ENCODE assay signal across 12 mouse cellular contexts in genomic region chr10:11175801-11176482, GRCm38 (mm10). TPM values are rescaled to one million over a fixed set of nuclear protein-coding genes. Genes with fewer than 3 reads are reported as not detected.
DNase-seq lines count a peak whose midpoint lies in the region; ATAC-seq and TF ChIP-seq lines count a peak whose summit lies in the region.
"Had no signal": no experiment of that assay in that cellular context is flagged by ENCODE, and none has a peak within 500 bp of the region (broad histone marks: within the 10 kb centered on the region; RNA-seq: fewer than 3 reads in every experiment).

No protein-coding gene starts in this region.

- ATAC-seq in hindbrain, postnatal 0 days, result no peak
- ATAC-seq in hindbrain, embryonic 11.5 days (ENCODE audit: low FRiP score), result no peak
- ATAC-seq: midbrain, embryonic 13.5 days had no signal

- H3K9me3 ChIP-seq in hindbrain, postnatal 0 days (ENCODE audit: low read length), result no peaks in the 10 kb centered on the region
- H3K9me3 ChIP-seq in hindbrain, embryonic 11.5 days (ENCODE audit: control insufficient read depth, low read length), result no peaks in the 10 kb centered on the region
- H3K9me3 ChIP-seq: midbrain, embryonic 13.5 days had no signal

- no peaks in the 10 kb centered on the region for H3K27me3 ChIP-seq in hindbrain, postnatal 0 days (ENCODE audit: insufficient read depth, low read length)
- no peaks in the 10 kb centered on the region for H3K27me3 ChIP-seq in hindbrain, embryonic 11.5 days (ENCODE audit: control insufficient read depth, insufficient read depth, low read length)
- H3K27me3 ChIP-seq: midbrain, embryonic 13.5 days had no signal

- TF ChIP-seq CTCF in hindbrain, postnatal 0 days (IDR thresholded peaks at IDR 0.05; ENCODE audit: low read depth), result peak; percentile 57
- TF ChIP-seq CTCF in lung, adult 2 months (IDR thresholded peaks at IDR 0.05; ENCODE audit: insufficient read depth, low read length), result no peak

- H3K4me1 ChIP-seq in hindbrain, postnatal 0 days (ENCODE audit: insufficient read depth, low read length), result no peaks in the 10 kb centered on the region
- no peaks in the 10 kb centered on the region for H3K4me1 ChIP-seq in hindbrain, embryonic 11.5 days (replicated peaks; ENCODE audit: control insufficient read depth, insufficient read depth, low read length)
- H3K4me1 ChIP-seq in lung, adult 2 months (ENCODE audit: control insufficient read depth, insufficient read depth, low read length), result no peaks in the 10 kb centered on the region
- H3K4me1 ChIP-seq: midbrain, embryonic 13.5 days had no signal

- no peak overlapping the region for H3K4me2 ChIP-seq in hindbrain, postnatal 0 days (ENCODE audit: low read depth, low read length)
- no peak overlapping the region for H3K4me2 ChIP-seq in hindbrain, embryonic 11.5 days (replicated peaks; ENCODE audit: low read depth, low read length)
- H3K4me2 ChIP-seq: midbrain, embryonic 13.5 days had no signal

- no peak overlapping the region for H3K27ac ChIP-seq in hindbrain, postnatal 0 days
- no peak overlapping the region for H3K27ac ChIP-seq in hindbrain, embryonic 11.5 days (ENCODE audit: low read depth, low read length)
- H3K27ac ChIP-seq: midbrain, embryonic 13.5 days had no signal

- peak; percentile 21 to 47 for DNase-seq in cerebellum, postnatal 10 days
- no peak for DNase-seq in cerebellum, adult 8-10 months
- peak; percentile 69 for DNase-seq in hindbrain, postnatal 0 days (ENCODE audit: low spot score)
- DNase-seq in hindbrain, embryonic 11.5 days (ENCODE audit: low spot score), result no peak
- peak; percentile 15 for DNase-seq in lung, postnatal 10 days
- no peak for DNase-seq in lung, adult 2 months
- no peak for DNase-seq in natural killer cell, adult 2 months (ENCODE audit: low spot score in 2 of 2)
- no peak for DNase-seq in thymus, postnatal 10 days (ENCODE audit: low spot score in 2 of 2)
- DNase-seq: heart, adult 18-20 months; lung, adult 18-20 months; right cerebral cortex, postnatal 25 days had no signal

- H3K36me3 ChIP-seq in hindbrain, postnatal 0 days (ENCODE audit: insufficient read depth, low read length), result peaks cover 34% of the 10 kb centered on the region
- peaks cover 9% of the 10 kb centered on the region; the same call in 1 of the 2 replicates for H3K36me3 ChIP-seq in hindbrain, embryonic 11.5 days (ENCODE audit: control insufficient read depth, insufficient read depth, low read length)

- TF ChIP-seq POLR2A in lung, adult 2 months (IDR thresholded peaks at IDR 0.05; ENCODE audit: borderline replicate concordance, extremely low read depth, low read depth, low read length), result no peak

- no peak overlapping the region for H3K9ac ChIP-seq in hindbrain, postnatal 0 days (replicated peaks; ENCODE audit: low read length)
- no peak overlapping the region for H3K9ac ChIP-seq in hindbrain, embryonic 11.5 days (ENCODE audit: low read depth, low read length)
- H3K9ac ChIP-seq: midbrain, embryonic 13.5 days had no signal

- WGBS in hindbrain, postnatal 0 days, result 83% methylated on average over 8 of the region's 8 CpGs
- 93% methylated on average over 8 of the region's 8 CpGs for WGBS in hindbrain, embryonic 11.5 days
- WGBS in lung, adult 2 months, result 80% methylated on average over 8 of the region's 8 CpGs

- H3K4me3 ChIP-seq in hindbrain, postnatal 0 days (ENCODE audit: low read length), result no peak overlapping the region
- no peak overlapping the region for H3K4me3 ChIP-seq in hindbrain, embryonic 11.5 days (ENCODE audit: low read depth, low read length)
- H3K4me3 ChIP-seq in lung, adult 2 months (replicated peaks; ENCODE audit: extremely low read depth, low read depth, low read length), result no peak overlapping the region
- H3K4me3 ChIP-seq: midbrain, embryonic 13.5 days had no signal

RNA-seq across cellular contexts. Expression of gene Shprh, which starts 26.7 kb away (rescaled TPM):
- 17.5 and 20.3 TPM in 2 replicates for total RNA-seq in hindbrain, postnatal 0 days (2014; rRNA removed)
- polyA plus RNA-seq in hindbrain, postnatal 0 days (2015; fragmentation: Nextera tagmentation; extraction: Ambion mirVana), result 16.2 TPM in 2 replicates
- 28.3 and 33.6 TPM in 2 replicates for polyA plus RNA-seq in hindbrain, embryonic 11.5 days (2014; fragmentation: Nextera tagmentation; extraction: Ambion mirVana)
- polyA plus RNA-seq in lung, adult 2 months (2012; rRNA removed), result 2.9 and 3.8 TPM in 2 replicates

Comparison
In these comparisons a context has a peak if more than half of its experiments do, and no peak if none do; other contexts are left out.
1. DNase-seq: peak in cerebellum, postnatal 10 days (2 of 2), hindbrain, postnatal 0 days (single experiment) and lung, postnatal 10 days (single experiment); none in cerebellum, adult 8-10 months (single experiment), hindbrain, embryonic 11.5 days (single experiment), lung, adult 2 months (single experiment), natural killer cell, adult 2 months (0 of 2) and thymus, postnatal 10 days (0 of 2).